Mouse (Mus musculus) stomach, embryonic 16.5 days (tissue): ENCODE results near the gene Nek9. TPM values are rescaled to one million over a fixed set of nuclear protein-coding genes. Genes with fewer than 3 reads are reported as not detected.

Source experiments
- ATAC-seq: fragments of 200-750 bp; cut with Nextera tagmentation; 2 replicates; pipeline ENCODE4 v1.8.0; 2017; ENCODE audit warnings: moderate number of reproducible peaks, moderate TSS enrichment; ENCODE audit not compliant: insufficient read depth, low FRiP score
- H3K27ac ChIP-seq: fragments of 300-500 bp; sonication (generic); 2 replicates; pipeline ENCODE4 v1.5.1; 2014; ENCODE audit warnings: low read length
- H3K27me3 ChIP-seq: fragments of 300-500 bp; sonication (generic); 2 replicates; pipeline ENCODE4 v1.6.1; 2014; ENCODE audit warnings: low read length, control low read depth, mixed read lengths; ENCODE audit not compliant: control insufficient read depth, insufficient read depth
- H3K36me3 ChIP-seq: fragments of 300-500 bp; sonication (generic); 2 replicates; pipeline ENCODE4 v1.6.1; 2014; ENCODE audit warnings: low read length; ENCODE audit not compliant: control insufficient read depth, insufficient read depth
- H3K4me1 ChIP-seq: fragments of 300-500 bp; sonication (generic); 2 replicates; pipeline ENCODE4 v1.6.1; 2014; ENCODE audit warnings: low read length, control low read depth, mixed read lengths; ENCODE audit not compliant: control insufficient read depth, insufficient read depth
- H3K4me2 ChIP-seq: fragments of 300-500 bp; sonication (generic); 2 replicates; pipeline ENCODE4 v1.6.1; 2014; ENCODE audit warnings: low read depth, low read length, mixed read lengths
- H3K4me3 ChIP-seq: fragments of 300-500 bp; sonication (generic); replicated peaks from 2 replicates; pipeline ENCODE4 v1.5.1; 2014; ENCODE audit warnings: mild to moderate bottlenecking, low read length
- H3K9ac ChIP-seq: fragments of 300-500 bp; sonication (generic); 2 replicates; pipeline ENCODE4 v1.6.1; 2014; ENCODE audit warnings: low read length
- H3K9me3 ChIP-seq: fragments of 300-500 bp; sonication (generic); replicated peaks from 2 replicates; pipeline ENCODE4 v1.6.1; 2016; ENCODE audit warnings: low read length, control low read depth; ENCODE audit not compliant: control insufficient read depth
- WGBS: fragments of 180-500 bp; shearing (Covaris S2); extraction: QIAGEN DNeasy Blood & Tissue Kit; methylation state at CpG from one replicate; pipeline ENCODE4 v1.1.7; 2014; 5-methylcytosine and 5-hydroxymethylcytosine counted together
- polyA plus RNA-seq: library from polyadenylated mRNA; unstranded; fragments of >200 nt; fragmentation: Nextera tagmentation; extraction: Ambion mirVana; gene quantifications from 2 replicates; pipeline ENCODE4 v1.2.1, GENCODE M21; 2015

The Nek9 gene
- polyA plus RNA-seq, 1 experiment from 2014 or later, result 17.1 TPM

DNA sequence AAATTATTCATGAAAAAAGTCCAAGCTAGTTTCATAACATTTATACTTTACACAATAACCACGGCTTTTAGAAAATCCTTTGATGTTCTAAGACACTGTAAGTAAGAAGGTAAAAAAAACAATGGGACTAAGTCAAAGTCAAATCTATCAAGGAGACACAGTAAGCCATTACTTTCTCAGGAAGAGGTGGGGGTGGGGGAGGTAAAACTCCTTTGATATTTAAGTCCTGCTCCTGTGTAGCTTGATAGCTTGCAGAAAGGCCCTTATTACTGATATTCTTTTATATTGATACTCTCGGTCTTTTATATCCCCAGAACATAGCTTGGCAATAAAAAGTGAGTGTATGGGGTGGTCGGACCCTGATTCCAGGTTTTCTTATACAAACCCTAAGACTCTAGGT is 69.3 kb downstream of the Nek9 start:
- Histone ChIP-seq H3K36me3 (0 out of 2 replicates have a peak, but pooled peaks cover 2% of the 10 kb centered on the region), H3K27me3 (no peaks in the 10 kb centered on the region), H3K4me2 (peak overlapping the region; percentile 64), H3K4me3 (peak overlapping the region; percentile 48), H3K4me1 (peaks cover 7% of the 10 kb centered on the region; the same call in 1 of the 2 replicates), H3K9me3 (no peaks in the 10 kb centered on the region; the same call in 1 of the 2 replicates), H3K27ac (peak overlapping the region; percentile 43), H3K9ac (peak overlapping the region; percentile 72)
- ATAC-seq, result no peak
- 40% methylated on average over 3 of the region's 3 CpGs for WGBS

DNA sequence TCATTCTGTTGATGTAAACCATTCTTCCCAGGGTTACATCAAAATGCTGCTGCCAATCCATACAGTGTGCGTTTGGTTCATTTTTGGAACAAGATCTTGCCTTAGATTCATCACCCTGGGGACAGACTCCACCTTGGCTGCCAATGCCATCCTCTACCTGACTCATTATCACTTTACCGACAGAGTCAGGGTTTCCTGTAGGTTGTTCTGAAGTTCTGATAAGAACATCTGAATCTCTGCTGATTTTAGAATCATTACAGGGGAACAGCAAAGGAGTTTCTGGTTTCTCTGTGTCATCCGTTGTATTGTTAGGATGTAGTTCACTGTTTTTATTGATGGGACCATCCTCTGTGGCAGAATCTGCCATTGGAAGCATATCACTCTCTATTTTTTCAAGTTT is 72.9 kb downstream of the Nek9 start:
- Histone ChIP-seq H3K9ac (no peak overlapping the region), H3K27me3 (no peaks in the 10 kb centered on the region), H3K27ac (no peak overlapping the region), H3K4me1 (peaks cover 20% of the 10 kb centered on the region; the same call in 1 of the 2 replicates), H3K4me2 (no peak overlapping the region), H3K4me3 (no peak overlapping the region), H3K36me3 (no peaks in the 10 kb centered on the region), H3K9me3 (no peaks in the 10 kb centered on the region; the same call in 1 of the 2 replicates)
- ATAC-seq, result no peak
- 79% methylated on average over 3 of the region's 3 CpGs for WGBS

DNA sequence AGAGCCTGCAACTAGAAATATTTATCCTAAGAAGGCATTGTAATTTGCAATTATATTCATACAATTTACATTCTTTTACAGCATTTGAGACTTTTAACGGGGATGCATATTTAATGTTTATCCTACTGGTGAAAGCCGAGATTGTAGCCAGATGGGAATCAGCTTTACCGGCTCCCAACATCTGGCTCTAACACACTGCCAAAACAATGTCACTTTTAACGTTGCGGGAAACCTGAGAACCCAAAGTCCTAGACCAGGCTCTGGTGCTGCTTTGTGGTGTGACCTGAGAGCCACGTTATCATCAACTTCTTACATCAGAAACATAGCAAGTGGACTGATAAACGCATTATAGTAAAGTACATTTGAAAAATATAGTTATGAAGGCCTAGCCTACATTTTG is 74.2 kb downstream of the Nek9 start:
- Histone ChIP-seq H3K4me3 (no peak overlapping the region), H3K4me2 (no peak overlapping the region), H3K9me3 (no peaks in the 10 kb centered on the region; the same call in 1 of the 2 replicates), H3K4me1 (peaks cover 20% of the 10 kb centered on the region; the same call in 1 of the 2 replicates), H3K27me3 (no peaks in the 10 kb centered on the region), H3K27ac (peak overlapping the region; percentile 42; the same call in 1 of the 2 replicates), H3K9ac (no peak overlapping the region), H3K36me3 (no peaks in the 10 kb centered on the region)
- WGBS, result 38% methylated on average over 7 of the region's 7 CpGs
- ATAC-seq, result no peak; the same call in 1 of the 2 replicates

DNA sequence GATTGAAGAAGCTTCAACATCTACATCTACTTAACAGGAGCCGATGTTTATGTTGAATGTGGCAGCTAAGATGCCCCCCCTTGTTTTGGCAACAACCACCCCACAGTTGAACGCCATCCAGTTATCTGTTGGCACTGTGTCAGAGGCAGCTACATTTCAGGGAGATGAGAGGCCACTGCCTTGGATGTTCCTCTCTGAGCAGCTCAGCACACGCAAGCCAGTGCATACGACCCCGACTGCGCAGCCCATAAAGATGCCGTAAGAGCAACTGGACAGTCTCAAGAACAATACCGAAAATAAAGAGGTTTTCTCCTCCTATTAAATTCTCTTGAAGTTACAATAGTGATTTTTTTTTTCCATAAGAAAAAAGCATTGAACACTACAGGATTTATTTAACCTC is 74.6 kb downstream of the Nek9 start:
- no peaks in the 10 kb centered on the region for H3K27me3 ChIP-seq
- H3K36me3 ChIP-seq, result no peaks in the 10 kb centered on the region
- no peak overlapping the region for H3K9ac ChIP-seq
- H3K27ac ChIP-seq, result peak overlapping the region; percentile 73
- H3K4me3 ChIP-seq, result no peak overlapping the region
- H3K4me1 ChIP-seq, result peaks cover 20% of the 10 kb centered on the region; the same call in 1 of the 2 replicates
- ATAC-seq, result peak; percentile 74; the same call in 1 of the 2 replicates
- no peak overlapping the region for H3K4me2 ChIP-seq
- no peaks in the 10 kb centered on the region; the same call in 1 of the 2 replicates for H3K9me3 ChIP-seq
- WGBS, result 51% methylated on average over 8 of the region's 8 CpGs

DNA sequence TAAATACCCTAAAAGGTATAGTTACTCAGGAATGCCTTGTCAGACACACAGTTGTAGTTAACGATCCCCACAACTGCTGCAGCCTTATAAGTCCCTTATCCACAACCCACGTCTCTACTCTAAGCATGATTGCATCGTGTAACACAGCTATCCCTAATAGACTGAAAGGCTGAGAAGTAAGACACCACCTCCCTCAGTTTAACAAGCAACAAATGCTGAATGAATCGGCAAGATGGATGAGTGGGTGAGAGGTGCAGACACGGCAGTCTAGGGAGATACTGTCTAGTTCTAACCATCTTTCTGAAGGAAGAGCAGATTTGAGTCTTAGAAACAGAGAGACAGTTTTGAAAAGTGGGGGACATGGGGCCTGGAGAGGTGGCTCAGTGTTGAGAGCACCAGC is 76.0 kb downstream of the Nek9 start:
- 0 out of 2 replicates have a peak, but pooled peaks have one; percentile 22 for ATAC-seq
- no peaks in the 10 kb centered on the region; the same call in 1 of the 2 replicates for H3K9me3 ChIP-seq
- WGBS, result 66% methylated on average over 5 of the region's 5 CpGs
- H3K27me3 ChIP-seq, result no peaks in the 10 kb centered on the region
- H3K27ac ChIP-seq, result peak overlapping the region; percentile 34
- no peak overlapping the region for H3K9ac ChIP-seq
- H3K4me1 ChIP-seq, result peaks cover 20% of the 10 kb centered on the region; the same call in 1 of the 2 replicates
- no peak overlapping the region for H3K4me2 ChIP-seq
- H3K4me3 ChIP-seq, result no peak overlapping the region
- H3K36me3 ChIP-seq, result no peaks in the 10 kb centered on the region

DNA sequence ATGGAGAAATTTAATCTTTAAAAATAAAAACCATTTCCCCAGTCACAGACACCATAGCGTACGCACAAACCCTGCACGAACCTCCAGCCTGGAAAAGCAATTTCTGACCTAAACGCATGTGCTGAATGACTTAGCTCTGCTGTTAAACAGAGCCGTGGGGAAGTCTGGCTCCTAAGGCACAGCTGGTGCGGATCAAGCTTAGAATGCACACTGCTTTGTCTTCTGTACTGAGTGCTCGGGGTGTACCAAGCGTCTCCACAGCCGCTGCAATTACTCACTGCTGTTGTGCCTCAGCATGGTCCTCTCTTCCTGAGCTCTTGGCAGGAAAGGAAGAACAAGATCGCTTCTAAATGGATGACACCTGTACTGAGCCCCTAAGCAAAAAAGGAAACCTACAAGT is 76.7 kb downstream of the Nek9 start:
- H3K27me3 ChIP-seq, result no peaks in the 10 kb centered on the region
- H3K9ac ChIP-seq, result no peak overlapping the region
- H3K4me1 ChIP-seq, result peaks cover 20% of the 10 kb centered on the region; the same call in 1 of the 2 replicates
- H3K27ac ChIP-seq, result peak overlapping the region; percentile 34; the same call in 1 of the 2 replicates
- no peaks in the 10 kb centered on the region for H3K9me3 ChIP-seq
- WGBS, result 34% methylated on average over 10 of the region's 10 CpGs
- no peaks in the 10 kb centered on the region for H3K36me3 ChIP-seq
- no peak overlapping the region for H3K4me2 ChIP-seq
- H3K4me3 ChIP-seq, result no peak overlapping the region
- ATAC-seq, result peak; percentile 90

GRCm38 (mm10) chr12:85257008-85257639 is 82.0 kb downstream of the Nek9 start:
- Histone ChIP-seq H3K27me3 (no peaks in the 10 kb centered on the region), H3K36me3 (no peaks in the 10 kb centered on the region), H3K9ac (no peak overlapping the region), H3K4me1 (peaks cover 8% of the 10 kb centered on the region; the same call in 1 of the 2 replicates), H3K4me3 (no peak overlapping the region), H3K4me2 (no peak overlapping the region), H3K9me3 (no peaks in the 10 kb centered on the region), H3K27ac (peak overlapping the region; percentile 21; the same call in 1 of the 2 replicates)
- ATAC-seq, result no peak
- WGBS, result 80% methylated on average over 7 of the region's 7 CpGs

GRCm38 (mm10) chr12:85256074-85256751 is 82.9 kb downstream of the Nek9 start:
- no peak overlapping the region for H3K4me2 ChIP-seq
- no peak for ATAC-seq
- no peaks in the 10 kb centered on the region for H3K9me3 ChIP-seq
- no peak overlapping the region for H3K4me3 ChIP-seq
- 0 out of 2 replicates have a peak, but pooled peaks cover 6% of the 10 kb centered on the region for H3K4me1 ChIP-seq
- H3K27ac ChIP-seq, result no peak overlapping the region
- H3K9ac ChIP-seq, result 0 out of 2 replicates have a peak overlapping the region, but pooled peaks have one; percentile 9
- 61% methylated on average over 7 of the region's 7 CpGs for WGBS
- no peaks in the 10 kb centered on the region for H3K27me3 ChIP-seq
- H3K36me3 ChIP-seq, result no peaks in the 10 kb centered on the region

DNA sequence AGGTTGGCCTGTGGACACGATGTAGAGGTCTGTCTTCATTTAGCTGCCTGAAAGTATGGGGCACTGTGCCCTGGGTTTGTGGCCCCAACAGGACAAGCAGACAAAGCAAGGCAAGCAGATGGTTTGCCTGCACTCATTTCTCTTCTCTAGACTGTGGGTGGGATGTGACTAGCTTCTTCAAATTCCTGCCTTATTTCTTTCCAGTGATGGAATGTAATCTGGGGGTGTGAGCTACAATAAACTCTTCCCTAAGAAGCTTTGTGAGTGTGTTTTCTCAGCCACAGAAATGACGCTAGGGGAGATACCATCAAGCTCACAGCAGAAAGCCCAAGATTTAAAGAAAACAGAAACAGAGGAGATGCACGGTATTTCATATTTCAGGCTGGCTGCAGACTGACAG is 87.1 kb downstream of the Nek9 start:
- WGBS, result 77% methylated on average over 3 of the region's 3 CpGs
- ATAC-seq, result no peak
- H3K4me2 ChIP-seq, result no peak overlapping the region
- H3K9ac ChIP-seq, result no peak overlapping the region
- H3K4me1 ChIP-seq, result 0 out of 2 replicates have a peak, but pooled peaks cover 4% of the 10 kb centered on the region
- no peak overlapping the region for H3K4me3 ChIP-seq
- no peak overlapping the region for H3K27ac ChIP-seq
- no peaks in the 10 kb centered on the region for H3K36me3 ChIP-seq
- H3K9me3 ChIP-seq, result no peaks in the 10 kb centered on the region
- no peaks in the 10 kb centered on the region for H3K27me3 ChIP-seq
